Mouse (Mus musculus): ENCODE results near the gene Arhgap21. TPM values are rescaled to one million over a fixed set of nuclear protein-coding genes. Genes with fewer than 3 reads are reported as not detected.

Gene Arhgap21
- 100 to 1,000 TPM; 213 to 217 TPM for total RNA-seq (2021)
- long read RNA-seq, experiment 1, partial matches to known transcripts: 8 of 32 reads
- long read RNA-seq, experiment 1, other reads (novel, unspliced or antisense): 21 of 32 reads
- long read RNA-seq, experiment 2, full-length matches to known transcripts: 3 of 22 reads
- long read RNA-seq, experiment 2, partial matches to known transcripts: 7 of 22 reads
- long read RNA-seq, experiment 2, other reads (novel, unspliced or antisense): 12 of 22 reads

DNA sequence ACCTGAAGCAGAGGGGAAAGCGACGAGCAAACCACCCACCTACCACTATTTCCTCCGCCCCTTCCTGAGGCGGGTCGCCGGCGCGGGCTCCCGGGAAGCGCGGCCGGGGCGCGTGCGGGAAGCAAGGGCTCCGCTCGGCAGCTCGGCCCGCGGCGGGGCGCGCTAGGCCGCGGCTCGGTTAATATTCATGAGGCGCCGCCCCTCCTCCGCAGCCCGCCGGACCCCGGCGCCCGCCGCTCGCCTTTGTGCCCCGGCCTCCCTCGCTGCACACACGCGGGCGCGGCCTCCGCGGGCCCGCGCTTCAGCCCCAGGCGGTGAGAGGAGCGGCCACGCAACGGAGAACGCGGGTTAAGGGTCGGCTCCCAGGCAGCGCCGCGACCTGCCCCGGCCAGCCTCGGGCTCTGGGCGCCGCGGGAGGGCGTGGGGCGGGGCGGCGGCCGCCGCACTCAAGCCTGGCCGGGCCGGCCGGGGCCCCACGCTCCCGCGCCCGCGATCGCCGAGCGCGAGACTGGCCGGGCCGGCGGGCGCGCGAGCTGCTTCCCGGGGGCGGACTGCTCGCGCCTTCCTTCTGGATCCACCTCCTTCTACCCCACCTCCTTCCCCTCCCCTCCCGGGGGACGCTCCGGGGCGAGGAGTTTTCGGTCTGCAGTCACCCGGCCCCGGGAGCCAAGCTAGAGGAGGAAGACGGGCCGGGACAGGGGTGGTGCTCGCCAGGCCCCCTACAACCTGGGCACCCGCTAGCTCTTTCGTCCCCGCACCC is at the start of gene Arhgap21:
TSS of gene Arhgap21 (minus strand) at position 441 of the 760 bp plus-strand sequence.
- intact Hi-C loops (cut with DNase I): loop anchor here (5.0 kb wide), 3 partner anchors 69 to 219 kb away; no protein-coding TSS in a partner anchor
- peak; percentile 66 to 70 for DNase-seq (ENCODE audit: low spot score in 2 of 2)

DNA sequence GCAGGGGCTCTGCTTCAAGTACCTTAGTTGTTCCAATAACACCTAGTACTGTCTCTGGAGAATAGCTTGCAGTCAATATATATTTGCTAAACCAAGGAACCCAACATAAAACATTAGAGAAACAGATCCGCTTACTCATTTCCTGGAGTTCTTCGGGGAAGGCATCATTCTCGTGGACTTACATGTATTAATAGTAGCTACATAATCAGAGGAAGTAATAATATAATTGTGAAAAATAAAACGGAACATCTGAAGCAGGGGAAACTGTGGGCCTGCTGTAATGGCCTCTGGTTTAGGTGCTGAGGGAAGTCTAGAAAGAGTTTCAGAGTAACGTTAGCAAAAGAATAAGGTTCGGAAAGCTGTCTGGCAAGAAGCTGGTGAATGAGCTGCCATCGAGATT is 47.9 kb upstream of the Arhgap21 start:
- DNase-seq (ENCODE audit: low spot score in 2 of 2): no peak
- intact Hi-C loops (cut with DNase I): no loop called here

DNA sequence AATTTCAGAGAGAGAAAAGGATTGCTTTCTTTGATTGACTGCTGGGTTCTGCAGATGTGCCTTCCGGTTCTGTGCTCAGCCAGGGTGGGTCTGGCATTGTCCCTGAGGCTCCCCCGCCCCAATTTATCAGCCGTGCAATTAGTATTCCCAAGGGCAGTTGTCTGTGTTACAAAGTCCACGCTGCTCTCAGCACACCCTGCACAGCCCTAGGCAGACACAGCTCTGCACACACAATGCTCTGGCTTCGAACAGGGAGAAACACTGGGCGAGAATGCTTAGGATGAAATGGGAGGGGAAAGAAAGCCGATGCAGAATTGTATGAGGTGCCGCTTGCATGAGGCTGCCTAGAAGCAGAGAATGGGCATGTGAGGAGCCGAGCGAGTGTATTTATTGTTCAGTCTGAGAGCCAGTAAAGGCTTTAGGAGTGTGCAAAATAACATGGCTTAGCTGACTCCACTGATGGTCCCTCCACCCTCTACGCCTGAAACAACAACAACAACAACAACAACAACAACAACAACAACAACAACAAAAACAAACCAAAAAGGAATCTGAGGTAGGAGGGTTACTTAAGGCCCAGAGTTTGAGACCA is 42.2 kb upstream of the Arhgap21 start:
- DNase-seq (ENCODE audit: low spot score in 2 of 2): no peak
- intact Hi-C loops (cut with DNase I): no loop called here

GRCm38 (mm10) chr2:21010219-21010618 is 41.5 kb upstream of the Arhgap21 start:
- intact Hi-C loops (cut with DNase I): no loop called here
- DNase-seq (ENCODE audit: low spot score in 2 of 2): peak in 1 of 2 experiments; percentile 25

DNA sequence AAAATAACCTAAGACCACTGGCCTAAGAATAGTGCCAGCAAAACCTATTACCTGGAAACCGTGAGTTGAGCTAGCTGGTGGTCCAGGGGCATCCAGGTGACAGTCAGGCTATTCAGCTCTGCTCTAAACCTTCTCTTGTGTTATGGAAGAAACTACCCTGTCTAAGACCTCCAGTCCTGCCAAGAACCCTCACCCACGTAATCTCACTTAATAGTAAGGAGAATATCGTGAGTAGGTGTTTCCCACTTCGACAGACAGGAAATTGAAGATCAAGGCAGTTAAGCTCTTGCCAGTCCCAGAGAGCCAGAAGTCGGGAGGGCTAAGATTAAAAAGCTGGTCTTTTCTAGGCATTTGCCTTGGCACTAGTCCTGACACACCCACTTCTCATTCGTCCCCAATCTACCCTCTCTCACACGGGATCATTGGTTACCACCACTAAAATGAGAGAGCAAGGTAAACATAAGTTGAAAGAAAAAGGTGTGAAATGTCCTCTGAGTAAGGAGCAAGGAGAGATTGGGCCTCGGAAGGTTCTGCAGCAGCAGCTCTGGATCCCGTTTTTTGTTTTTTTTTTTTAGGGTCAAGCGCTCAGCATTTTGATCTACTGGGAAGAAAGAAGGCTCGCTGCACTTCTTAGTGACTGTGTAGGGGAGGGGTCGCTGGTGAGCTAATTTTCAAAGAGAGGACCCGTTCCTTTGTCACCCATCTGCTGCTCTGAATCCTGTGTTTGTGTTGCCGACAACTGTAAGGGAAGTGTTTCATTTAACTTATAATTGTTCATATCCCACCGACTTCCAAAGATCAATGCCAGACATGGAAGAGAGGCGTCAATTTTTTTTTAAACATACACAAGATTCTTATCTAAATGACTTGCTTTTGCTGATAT is 40.8 kb upstream of the Arhgap21 start:
- intact Hi-C loops (cut with DNase I): no loop called here
- DNase-seq (ENCODE audit: low spot score in 2 of 2): no peak

DNA sequence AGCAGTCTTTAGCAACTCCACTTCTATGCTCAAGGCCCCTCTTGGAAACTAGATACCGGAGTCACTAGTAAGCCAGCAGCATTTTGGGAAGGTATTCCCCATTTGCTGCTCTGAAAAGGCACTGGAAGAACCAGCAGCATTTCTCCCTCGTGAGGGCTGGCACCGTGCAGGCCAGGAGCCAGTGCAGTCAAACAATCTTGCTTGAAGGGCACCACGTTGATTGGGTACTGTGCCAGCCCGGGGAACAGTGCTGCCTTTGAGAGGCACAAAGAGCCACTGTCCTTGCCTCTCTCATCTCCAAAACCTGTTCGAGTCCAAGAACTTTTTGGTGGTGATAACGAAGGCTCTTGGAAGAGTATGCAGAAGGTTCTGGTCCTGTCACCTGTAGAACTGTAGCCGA is 33.9 kb upstream of the Arhgap21 start:
- intact Hi-C loops (cut with DNase I): no loop called here
- peak; percentile 43 to 50 for DNase-seq (ENCODE audit: low spot score in 2 of 2)

DNA sequence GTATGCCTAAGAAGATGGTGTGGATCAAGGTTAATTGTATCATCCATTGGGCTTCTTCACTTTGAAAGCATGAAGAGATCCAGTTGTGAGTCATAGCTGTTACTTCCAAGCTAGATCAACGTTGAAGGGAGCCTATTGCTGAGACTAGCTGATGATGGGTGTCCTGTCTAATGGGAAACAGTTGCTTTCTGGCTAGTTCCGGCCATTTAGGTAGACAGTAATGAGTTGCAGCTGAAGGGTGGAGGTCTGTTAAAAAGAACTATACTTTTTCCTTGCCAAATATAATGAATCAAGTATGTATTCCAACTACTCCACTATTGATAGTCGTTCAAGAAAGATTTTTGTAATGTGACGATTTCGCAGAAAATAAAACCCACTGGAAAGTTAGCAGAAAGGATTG is 32.5 kb upstream of the Arhgap21 start:
- intact Hi-C loops (cut with DNase I): no loop called here
- DNase-seq (ENCODE audit: low spot score in 2 of 2): no peak

DNA sequence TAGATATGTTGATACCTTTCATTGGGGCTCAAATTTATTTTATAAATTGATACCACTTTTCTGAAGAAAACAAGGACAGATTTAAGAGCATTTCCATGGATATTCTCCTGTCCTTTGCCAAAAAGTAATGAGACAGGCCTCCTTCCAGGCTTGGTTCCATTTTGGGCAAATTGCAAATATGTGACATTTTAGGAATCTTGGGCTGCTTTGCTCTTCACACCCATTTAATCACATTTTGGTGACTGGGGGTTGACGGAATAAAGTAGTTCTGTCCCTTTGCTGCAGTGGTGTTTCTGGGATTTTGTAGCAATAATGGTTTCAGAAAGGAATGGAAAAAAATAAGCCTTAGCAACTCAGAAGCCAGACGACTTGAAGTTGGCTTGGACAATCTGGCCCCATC is 26.9 kb upstream of the Arhgap21 start:
- intact Hi-C loops (cut with DNase I): no loop called here
- DNase-seq (ENCODE audit: low spot score in 2 of 2): no peak

DNA sequence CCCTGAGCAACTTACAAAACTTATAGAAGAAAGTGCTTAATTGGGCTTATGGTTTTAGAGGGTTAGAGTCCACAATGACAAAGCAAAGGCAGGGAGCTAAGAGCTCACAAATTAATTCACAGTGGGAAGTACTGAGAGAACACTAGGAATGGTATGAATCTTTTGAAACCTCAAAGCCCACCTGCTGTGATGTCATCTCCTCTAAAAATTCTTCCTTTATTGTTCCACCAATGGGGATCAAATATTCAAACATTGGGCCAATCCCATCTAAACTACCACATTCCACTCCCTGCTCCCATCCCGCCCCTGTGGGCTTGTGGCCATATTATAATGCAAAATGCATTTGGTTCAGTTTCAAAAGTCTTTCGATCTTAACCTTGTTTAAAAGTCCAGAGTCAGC is 22.8 kb upstream of the Arhgap21 start:
- intact Hi-C loops (cut with DNase I): no loop called here
- no peak for DNase-seq (ENCODE audit: low spot score in 2 of 2)

GRCm38 (mm10) chr2:20990907-20991306 is 22.2 kb upstream of the Arhgap21 start:
- intact Hi-C loops (cut with DNase I): no loop called here

DNA sequence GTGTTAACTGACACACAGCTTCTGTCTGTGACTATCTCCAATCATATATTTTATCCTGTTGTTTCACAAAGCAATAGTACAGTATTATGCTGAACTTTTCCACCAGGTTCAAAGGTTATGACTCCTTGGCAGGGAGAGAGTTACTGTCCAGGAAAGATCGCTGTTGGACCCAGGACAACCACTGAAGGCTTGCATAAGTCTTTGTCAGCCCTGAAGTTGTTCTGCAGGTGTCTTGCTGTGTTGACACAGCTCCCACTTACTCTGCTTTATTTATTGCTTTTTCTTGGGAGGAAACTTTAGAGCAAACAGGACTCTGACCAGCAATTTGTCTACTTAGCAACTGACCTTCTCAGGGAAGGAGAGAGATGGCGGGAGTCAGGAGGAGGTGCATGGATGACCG is 21.4 kb upstream of the Arhgap21 start:
- intact Hi-C loops (cut with DNase I): no loop called here
- DNase-seq (ENCODE audit: low spot score in 2 of 2): no peak

More at GRCm38 (mm10) chr2:20990907-20991306, 22.2 kb upstream of the Arhgap21 start:
- DNase-seq (ENCODE audit: low spot score in 2 of 2): no peak

GRCm38 (mm10) chr2:20987822-20988221 is 19.1 kb upstream of the Arhgap21 start:
- intact Hi-C loops (cut with DNase I): no loop called here
- no peak for DNase-seq (ENCODE audit: low spot score in 2 of 2)

DNA sequence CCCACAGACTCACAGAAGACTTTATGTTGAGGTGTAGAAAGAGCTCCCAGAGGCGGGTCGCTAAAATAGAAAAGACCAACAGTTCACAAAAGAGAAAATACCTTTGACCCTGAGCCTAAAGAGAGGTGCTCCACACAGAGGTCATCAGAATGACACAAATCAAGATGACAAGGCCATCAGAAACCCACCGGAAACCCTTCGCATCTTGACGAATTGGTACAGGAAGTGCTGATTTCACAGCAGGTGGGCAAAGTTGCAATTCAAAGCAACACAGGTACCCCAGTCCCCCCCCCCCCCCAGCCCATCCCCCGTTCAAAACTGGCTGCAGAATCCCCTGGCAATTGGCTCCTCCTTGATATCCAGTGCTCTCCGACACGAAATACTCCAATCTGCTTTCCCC is 10.0 kb upstream of the Arhgap21 start:
- intact Hi-C loops (cut with DNase I): no loop called here
- DNase-seq (ENCODE audit: low spot score in 2 of 2): no peak

DNA sequence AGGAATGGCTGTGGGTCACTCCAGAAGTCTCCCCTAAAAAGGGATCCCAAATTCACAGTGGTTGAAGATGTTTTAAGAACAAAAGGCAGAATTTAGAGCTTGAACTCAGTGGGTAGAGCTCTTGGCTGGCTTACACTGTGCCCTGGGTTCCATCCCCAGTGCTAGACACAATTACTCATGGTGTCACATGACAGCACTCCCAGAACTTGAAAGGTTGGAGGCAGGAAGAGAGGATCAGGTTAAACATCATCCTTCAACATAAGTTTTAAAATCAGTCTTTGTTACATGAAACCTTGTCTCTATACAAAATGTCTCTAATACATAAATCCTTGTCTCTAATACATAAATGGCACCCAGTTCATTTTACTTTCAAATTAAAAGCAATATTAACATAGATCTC is 8.4 kb upstream of the Arhgap21 start:
- intact Hi-C loops (cut with DNase I): no loop called here
- no peak for DNase-seq (ENCODE audit: low spot score in 2 of 2)

DNA sequence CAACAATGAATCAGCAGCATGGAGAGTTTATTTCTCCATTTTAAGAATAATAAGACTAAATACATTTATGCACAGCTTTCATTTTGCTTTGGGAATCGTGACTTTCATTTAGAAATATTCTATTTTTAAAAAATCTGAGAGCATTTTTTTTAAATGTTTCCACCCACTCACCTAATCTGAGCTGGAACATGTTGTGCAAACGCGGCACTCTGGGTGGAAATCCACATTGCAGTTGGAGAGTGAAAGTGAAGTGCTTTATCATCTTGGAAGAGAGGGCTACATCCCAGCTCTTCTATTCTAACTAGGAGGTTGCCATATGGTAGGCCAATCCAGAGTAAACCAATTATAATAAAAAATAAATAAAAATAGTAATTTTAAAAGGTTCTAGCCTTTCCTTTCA is 4.8 kb upstream of the Arhgap21 start:
- peak; percentile 68 to 87 for DNase-seq (ENCODE audit: low spot score in 2 of 2)
- intact Hi-C loops (cut with DNase I): no loop called here

- intact Hi-C loops (cut with DNase I): no loop called here
- no peak for DNase-seq (ENCODE audit: low spot score in 2 of 2)
Measured at GRCm38 (mm10) chr2:20972180-20972579, 3.5 kb upstream of the Arhgap21 start.

GRCm38 (mm10) chr2:20971628-20972027 is 2.9 kb upstream of the Arhgap21 start:
- intact Hi-C loops (cut with DNase I): no loop called here
- no peak for DNase-seq (ENCODE audit: low spot score in 2 of 2)

DNA sequence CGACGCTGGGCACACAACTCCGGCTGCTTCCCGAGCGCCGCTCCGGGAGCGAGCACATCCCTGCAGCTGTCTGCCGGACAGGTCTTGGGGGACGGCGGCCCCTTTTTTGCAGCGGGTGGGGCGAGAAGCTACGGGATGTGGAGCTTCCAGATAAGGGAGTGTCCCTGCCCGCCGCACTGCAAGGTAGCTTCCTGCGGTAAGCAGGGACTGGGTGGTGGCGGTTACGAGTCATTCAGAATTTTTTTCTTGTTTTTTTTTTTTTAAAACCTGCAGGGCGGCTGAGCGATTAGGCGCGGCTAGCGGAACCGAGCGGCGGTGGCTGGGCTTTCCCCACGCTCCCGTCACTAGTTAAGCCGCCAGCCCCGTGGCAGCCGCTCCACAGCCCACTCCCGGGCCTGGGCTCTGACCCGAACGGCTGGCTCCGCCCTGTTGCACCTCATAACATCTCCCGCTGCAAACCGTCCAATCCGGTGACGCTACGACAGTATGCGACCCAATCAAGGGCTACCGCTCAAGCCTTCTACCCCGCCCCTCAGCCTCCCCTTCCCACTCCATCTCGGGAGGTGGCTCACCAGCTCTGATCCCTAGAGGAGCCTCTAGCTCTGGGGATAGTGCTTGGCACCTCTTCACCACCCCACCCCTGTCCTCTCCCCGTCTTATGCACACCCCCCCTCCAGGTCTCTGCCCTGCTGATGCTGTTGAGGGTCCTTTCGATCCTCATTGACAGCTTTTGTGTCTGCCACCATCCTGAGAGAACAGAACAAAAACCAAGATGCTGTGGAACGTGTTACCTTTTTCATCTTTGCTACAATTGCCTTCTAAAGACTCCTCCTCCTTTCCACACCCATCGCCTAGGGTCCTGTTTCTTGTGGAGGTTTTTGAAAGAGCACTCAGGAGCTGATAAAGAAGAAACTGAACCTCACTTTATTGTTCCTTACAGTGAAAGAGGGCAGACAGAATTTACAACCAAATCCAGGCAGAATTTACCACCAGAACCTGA is 820 bp upstream of the Arhgap21 start:
- intact Hi-C loops (cut with DNase I): loop anchor here (5.0 kb wide), 3 partner anchors 68 to 218 kb away; no protein-coding TSS in a partner anchor
- peak; percentile 96 to 97 for DNase-seq (ENCODE audit: low spot score in 2 of 2)

Data from left cerebral cortex, postnatal 14 days (tissue).